Mouse (Mus musculus): ENCODE data around the gene Dennd1a. TPM values are rescaled to one million over a fixed set of nuclear protein-coding genes. Genes with fewer than 3 reads are reported as not detected.

The Dennd1a gene
- polyA plus RNA-seq (2011; ENCODE audit: insufficient read depth, insufficient read length, low read depth, missing spikeins), result 11.9 and 17.2 TPM in 2 replicates

DNA sequence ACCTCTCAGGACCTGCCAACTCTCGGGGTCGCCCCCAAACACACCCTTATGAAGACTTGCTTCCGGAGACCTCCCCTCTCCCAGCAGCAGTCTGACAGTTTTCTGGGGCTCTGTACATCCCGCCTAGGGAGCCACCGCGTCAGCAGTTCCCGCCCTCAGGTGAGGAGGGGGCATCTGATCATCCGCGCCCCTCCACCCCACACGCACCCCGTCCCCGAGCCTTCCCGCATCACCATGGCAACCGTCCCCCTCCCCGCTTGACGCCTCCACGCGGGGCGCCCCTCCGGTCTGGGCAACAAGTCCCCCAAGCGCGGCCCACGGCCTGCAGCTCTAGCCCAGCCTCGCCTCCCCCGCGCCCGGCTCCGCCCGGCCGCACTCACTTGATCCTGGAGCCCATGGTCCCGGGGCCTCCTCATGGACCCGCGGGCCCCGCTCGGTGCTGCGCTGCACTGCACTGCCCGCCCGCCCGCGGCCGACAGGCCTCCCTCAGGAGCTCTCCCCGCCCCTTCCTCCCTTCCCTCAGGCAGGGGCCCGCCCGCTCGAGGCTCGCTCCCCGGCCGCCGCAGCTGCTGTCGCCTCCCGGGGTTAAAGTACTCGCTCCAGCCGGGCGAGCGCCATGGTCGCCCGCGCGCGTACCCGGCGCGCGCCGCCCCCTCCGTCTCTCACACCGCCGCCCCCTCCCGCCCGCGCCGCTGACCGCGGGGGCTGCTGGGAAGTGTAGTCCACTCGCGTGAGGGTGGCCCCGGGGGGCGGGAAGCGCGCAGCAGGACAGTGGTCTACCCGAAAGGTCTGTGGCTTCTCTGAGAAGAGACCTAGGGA, at the start of gene Dennd1a:
Gene Dennd1a, minus strand, starts transcription at position 658 of the 819 bp plus-strand sequence.
- no peak for TF ChIP-seq CTCF (IDR thresholded peaks at IDR 0.05; ENCODE audit: low read depth, low read length)
- peak; percentile 11 for TF ChIP-seq POLR2A (IDR thresholded peaks at IDR 0.05; ENCODE audit: insufficient read depth, low read length)
- TF ChIP-seq EP300 (IDR thresholded peaks at IDR 0.05; ENCODE audit: insufficient read depth, low read depth, low read length), result no peak
- Histone ChIP-seq H3K9me3 (replicated peaks; ENCODE audit: control insufficient read depth, insufficient read depth, low read length, poor library complexity, severe bottlenecking) (no peaks in the 10 kb centered on the region), H3K9ac (ENCODE audit: low read depth, poor library complexity, severe bottlenecking) (peak within 1 kb of the TSS; percentile 85), H3K27ac (ENCODE audit: insufficient read depth, low read length) (no peak within 1 kb of the TSS), H3K4me1 (ENCODE audit: control insufficient read depth, insufficient read depth, low read length) (peaks cover 1% of the 10 kb centered on the region), H3K4me3 (ENCODE audit: low read depth, low read length) (peak within 1 kb of the TSS; percentile 85), H3K27me3 (ENCODE audit: control insufficient read depth, insufficient read depth, low read length, poor library complexity, severe bottlenecking) (no peaks in the 10 kb centered on the region), H3K36me3 (ENCODE audit: control insufficient read depth, insufficient read depth, low read length, poor library complexity, severe bottlenecking) (no peaks in the 10 kb centered on the region)

- Histone ChIP-seq H3K27ac (ENCODE audit: insufficient read depth, low read length) (no peak overlapping the region), H3K4me3 (ENCODE audit: low read depth, low read length) (no peak overlapping the region), H3K4me1 (ENCODE audit: control insufficient read depth, insufficient read depth, low read length) (no peaks in the 10 kb centered on the region), H3K36me3 (ENCODE audit: control insufficient read depth, insufficient read depth, low read length, poor library complexity, severe bottlenecking) (no peaks in the 10 kb centered on the region), H3K9ac (ENCODE audit: low read depth, poor library complexity, severe bottlenecking) (no peak overlapping the region), H3K9me3 (replicated peaks; ENCODE audit: control insufficient read depth, insufficient read depth, low read length, poor library complexity, severe bottlenecking) (no peaks in the 10 kb centered on the region), H3K27me3 (ENCODE audit: control insufficient read depth, insufficient read depth, low read length, poor library complexity, severe bottlenecking) (peaks cover 50% of the 10 kb centered on the region)
- TF ChIP-seq EP300 (IDR thresholded peaks at IDR 0.05; ENCODE audit: insufficient read depth, low read depth, low read length), result no peak
- no peak for TF ChIP-seq CTCF (IDR thresholded peaks at IDR 0.05; ENCODE audit: low read depth, low read length)
- no peak for TF ChIP-seq POLR2A (IDR thresholded peaks at IDR 0.05; ENCODE audit: insufficient read depth, low read length)
Measured at GRCm38 (mm10) chr2:38336606-38337005, 49.4 kb upstream of the Dennd1a start.

DNA sequence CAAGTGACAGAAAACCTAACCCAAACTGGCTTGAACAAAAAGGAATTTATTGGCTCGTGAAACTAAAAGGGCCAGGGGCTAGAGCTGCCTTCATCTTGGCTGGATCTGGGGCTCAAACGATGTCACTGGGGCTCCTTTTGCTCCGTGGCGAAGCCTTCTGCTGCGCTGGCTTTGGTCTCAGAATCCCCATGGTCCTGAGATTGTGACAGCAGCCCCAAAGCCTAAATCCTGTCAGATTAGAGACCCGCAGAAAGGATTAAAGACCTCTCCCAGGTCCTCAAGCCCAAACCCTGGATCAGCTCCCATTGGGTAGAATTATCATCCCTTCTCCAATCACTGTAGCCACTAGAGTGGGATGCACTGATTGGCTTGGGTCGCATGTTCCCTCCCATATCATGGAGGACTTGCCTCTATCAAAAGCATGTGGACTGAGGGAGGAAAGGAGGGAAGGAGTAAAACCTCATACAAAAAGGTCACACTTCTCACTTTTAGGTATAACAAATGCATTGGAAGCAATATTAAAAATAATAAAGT, 46.5 kb upstream of the Dennd1a start:
- TF ChIP-seq CTCF (IDR thresholded peaks at IDR 0.05; ENCODE audit: low read depth, low read length) (no peak), EP300 (IDR thresholded peaks at IDR 0.05; ENCODE audit: insufficient read depth, low read depth, low read length) (no peak), POLR2A (IDR thresholded peaks at IDR 0.05; ENCODE audit: insufficient read depth, low read length) (no peak)
- Histone ChIP-seq H3K27me3 (ENCODE audit: control insufficient read depth, insufficient read depth, low read length, poor library complexity, severe bottlenecking) (peaks cover 24% of the 10 kb centered on the region), H3K27ac (ENCODE audit: insufficient read depth, low read length) (no peak overlapping the region), H3K4me1 (ENCODE audit: control insufficient read depth, insufficient read depth, low read length) (no peaks in the 10 kb centered on the region), H3K9ac (ENCODE audit: low read depth, poor library complexity, severe bottlenecking) (no peak overlapping the region), H3K4me3 (ENCODE audit: low read depth, low read length) (no peak overlapping the region), H3K36me3 (ENCODE audit: control insufficient read depth, insufficient read depth, low read length, poor library complexity, severe bottlenecking) (no peaks in the 10 kb centered on the region), H3K9me3 (replicated peaks; ENCODE audit: control insufficient read depth, insufficient read depth, low read length, poor library complexity, severe bottlenecking) (no peaks in the 10 kb centered on the region)

GRCm38 (mm10) chr2:38326671-38327070, 39.5 kb upstream of the Dennd1a start:
- TF ChIP-seq CTCF (IDR thresholded peaks at IDR 0.05; ENCODE audit: low read depth, low read length) (no peak), POLR2A (IDR thresholded peaks at IDR 0.05; ENCODE audit: insufficient read depth, low read length) (no peak), EP300 (IDR thresholded peaks at IDR 0.05; ENCODE audit: insufficient read depth, low read depth, low read length) (no peak)
- H3K36me3 ChIP-seq (ENCODE audit: control insufficient read depth, insufficient read depth, low read length, poor library complexity, severe bottlenecking), result no peaks in the 10 kb centered on the region
- H3K4me3 ChIP-seq (ENCODE audit: low read depth, low read length), result no peak overlapping the region
- no peak overlapping the region for H3K9ac ChIP-seq (ENCODE audit: low read depth, poor library complexity, severe bottlenecking)
- H3K9me3 ChIP-seq (replicated peaks; ENCODE audit: control insufficient read depth, insufficient read depth, low read length, poor library complexity, severe bottlenecking), result no peaks in the 10 kb centered on the region
- no peak overlapping the region for H3K27ac ChIP-seq (ENCODE audit: insufficient read depth, low read length)
- no peaks in the 10 kb centered on the region for H3K4me1 ChIP-seq (ENCODE audit: control insufficient read depth, insufficient read depth, low read length)
- H3K27me3 ChIP-seq (ENCODE audit: control insufficient read depth, insufficient read depth, low read length, poor library complexity, severe bottlenecking), result no peaks in the 10 kb centered on the region

GRCm38 (mm10) chr2:38323380-38323779, 36.2 kb upstream of the Dennd1a start:
- no peak for TF ChIP-seq CTCF (IDR thresholded peaks at IDR 0.05; ENCODE audit: low read depth, low read length)
- TF ChIP-seq EP300 (IDR thresholded peaks at IDR 0.05; ENCODE audit: insufficient read depth, low read depth, low read length), result no peak
- TF ChIP-seq POLR2A (IDR thresholded peaks at IDR 0.05; ENCODE audit: insufficient read depth, low read length), result no peak
- Histone ChIP-seq H3K4me3 (ENCODE audit: low read depth, low read length) (no peak overlapping the region), H3K36me3 (ENCODE audit: control insufficient read depth, insufficient read depth, low read length, poor library complexity, severe bottlenecking) (no peaks in the 10 kb centered on the region), H3K9ac (ENCODE audit: low read depth, poor library complexity, severe bottlenecking) (no peak overlapping the region), H3K27ac (ENCODE audit: insufficient read depth, low read length) (no peak overlapping the region), H3K9me3 (replicated peaks; ENCODE audit: control insufficient read depth, insufficient read depth, low read length, poor library complexity, severe bottlenecking) (no peaks in the 10 kb centered on the region), H3K27me3 (ENCODE audit: control insufficient read depth, insufficient read depth, low read length, poor library complexity, severe bottlenecking) (no peaks in the 10 kb centered on the region), H3K4me1 (ENCODE audit: control insufficient read depth, insufficient read depth, low read length) (no peaks in the 10 kb centered on the region)

- H3K27ac ChIP-seq (ENCODE audit: insufficient read depth, low read length), result no peak overlapping the region
- H3K27me3 ChIP-seq (ENCODE audit: control insufficient read depth, insufficient read depth, low read length, poor library complexity, severe bottlenecking), result no peaks in the 10 kb centered on the region
- H3K4me1 ChIP-seq (ENCODE audit: control insufficient read depth, insufficient read depth, low read length), result no peaks in the 10 kb centered on the region
- no peak overlapping the region for H3K9ac ChIP-seq (ENCODE audit: low read depth, poor library complexity, severe bottlenecking)
- no peak for TF ChIP-seq POLR2A (IDR thresholded peaks at IDR 0.05; ENCODE audit: insufficient read depth, low read length)
- TF ChIP-seq EP300 (IDR thresholded peaks at IDR 0.05; ENCODE audit: insufficient read depth, low read depth, low read length), result no peak
- no peak for TF ChIP-seq CTCF (IDR thresholded peaks at IDR 0.05; ENCODE audit: low read depth, low read length)
- H3K9me3 ChIP-seq (replicated peaks; ENCODE audit: control insufficient read depth, insufficient read depth, low read length, poor library complexity, severe bottlenecking), result no peaks in the 10 kb centered on the region
- H3K4me3 ChIP-seq (ENCODE audit: low read depth, low read length), result no peak overlapping the region
- H3K36me3 ChIP-seq (ENCODE audit: control insufficient read depth, insufficient read depth, low read length, poor library complexity, severe bottlenecking), result no peaks in the 10 kb centered on the region
Measured at GRCm38 (mm10) chr2:38320911-38321310, 33.7 kb upstream of the Dennd1a start.

Data from ES-Bruce4 (cell line).